Mouse (Mus musculus): ENCODE data around the gene Zfp59. TPM values are rescaled to one million over a fixed set of nuclear protein-coding genes. Genes with fewer than 3 reads are reported as not detected.

Gene Zfp59
- total RNA-seq (2023): 1 to 10 TPM; 2.1 TPM

DNA sequence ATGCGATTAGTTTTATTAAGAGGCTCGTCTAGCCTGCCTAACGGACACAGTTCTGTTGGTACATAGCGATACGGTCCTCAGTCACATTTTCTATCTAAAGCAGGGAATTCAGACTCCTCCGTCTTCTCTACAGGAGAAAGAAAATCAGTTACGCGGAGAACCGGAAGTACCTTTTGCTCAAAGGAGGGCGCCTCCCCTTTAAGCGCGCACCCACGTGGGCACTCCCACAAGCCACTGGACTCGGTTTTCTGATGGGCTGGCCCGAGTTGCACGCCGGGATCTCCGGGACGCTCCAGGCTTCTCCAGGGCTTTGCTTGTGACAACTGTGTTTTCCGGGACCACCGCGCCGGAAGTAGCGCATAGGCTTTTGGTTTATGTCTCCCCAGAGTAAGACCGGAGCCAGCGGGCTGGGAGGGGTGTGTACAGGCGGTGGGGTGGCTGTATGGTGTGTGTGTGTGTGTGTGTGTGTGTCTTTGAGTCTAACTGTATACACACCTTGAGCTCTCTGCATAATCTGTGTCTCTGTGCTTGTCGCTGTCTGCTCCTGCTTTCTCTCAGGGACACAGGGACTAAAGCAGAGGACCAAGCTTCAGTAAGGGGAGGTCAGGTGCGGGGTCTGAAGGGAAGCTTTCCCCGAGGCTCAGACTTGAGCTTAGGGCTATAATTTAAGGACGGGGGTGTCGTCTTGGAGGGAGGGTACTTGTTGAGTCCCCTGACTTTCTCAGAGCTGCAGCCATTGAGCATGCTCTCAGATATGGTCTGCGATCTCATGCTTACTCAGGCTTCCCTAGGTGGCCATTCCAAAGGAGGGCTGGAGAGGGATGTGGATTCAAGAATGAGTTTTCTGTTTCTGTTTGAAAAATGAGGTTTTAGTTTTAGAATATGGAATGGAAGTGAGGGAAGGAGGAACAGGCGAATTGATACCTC lies at the start of gene Zfp59:
Zfp59 (plus strand) TSS at position 285 of the 927 bp plus-strand sequence.

DNA sequence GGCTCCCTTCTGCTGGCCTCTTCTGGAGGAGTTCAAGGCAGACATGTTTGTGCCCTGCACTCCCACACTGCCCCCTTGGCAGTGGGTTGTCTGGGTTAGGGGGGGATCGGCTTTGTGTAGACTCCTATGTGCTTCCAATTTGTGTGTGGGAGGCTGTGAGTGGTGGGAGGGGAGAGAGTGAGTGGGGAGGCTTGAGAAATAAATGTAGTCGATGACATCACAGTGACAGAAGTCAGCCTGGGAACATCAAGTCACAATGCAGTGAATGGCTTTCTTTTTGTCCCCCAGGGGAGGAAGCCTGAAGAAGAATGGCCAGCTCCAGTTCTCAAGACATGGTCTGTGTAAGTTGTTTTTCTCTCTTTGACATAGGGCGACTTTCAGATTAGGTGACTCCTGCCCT lies 31.5 kb upstream of the Zfp59 start, which contains the start of gene Zfp626:
Zfp626 (plus strand) TSS at position 301 of the 400 bp plus-strand sequence.

DNA sequence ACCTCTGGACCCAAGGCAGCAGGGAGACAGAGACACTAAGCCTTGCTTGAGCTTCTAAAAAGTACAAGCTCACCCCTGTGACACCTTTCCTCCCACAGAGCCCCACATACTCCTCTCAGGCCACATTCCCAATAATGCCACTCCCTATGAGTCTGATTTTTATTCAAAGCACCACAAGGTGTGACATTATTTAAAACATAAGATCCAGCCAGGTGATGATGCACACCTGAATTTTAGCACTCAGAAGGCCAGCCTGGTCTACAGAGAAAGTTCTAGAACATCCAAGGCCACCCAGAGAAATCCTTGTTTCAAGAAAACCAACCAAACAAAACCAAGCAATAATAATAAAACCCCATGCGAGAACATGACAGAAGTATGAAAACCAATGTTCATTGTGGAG lies 18.8 kb downstream of the Zfp59 start, which contains the start of gene Zfp607a:
Zfp607a (plus strand) TSS at position 301 of the 400 bp plus-strand sequence.

Other genes with a start within 250 kb of the Zfp59 start
- 10 to 100 TPM; 80.8 to 84.1 TPM for gene Akt2, start 247.1 kb upstream of the Zfp59 start, total RNA-seq (2023)
- not detected for gene Ttc9b, start 184.7 kb upstream of the Zfp59 start, total RNA-seq (2023)
- 10 to 100 TPM; 11.2 to 12.2 TPM for gene Map3k10, start 164.0 kb upstream of the Zfp59 start, total RNA-seq (2023)
- 1 to 10 TPM in 1 of 2 experiments, under 1 TPM in 1; 0.37 to 1.6 TPM for gene Zfp607b, start 149.3 kb upstream of the Zfp59 start, total RNA-seq (2023)
- 1 to 10 TPM; 4.6 to 5.6 TPM for gene Zfp60, start 107.2 kb upstream of the Zfp59 start, total RNA-seq (2023)
- gene Zfp626, start 31.4 kb upstream of the Zfp59 start, total RNA-seq (2023): 1 to 10 TPM; 4.5 to 9.1 TPM
- gene Zfp607a, start 18.9 kb downstream of the Zfp59 start, total RNA-seq (2023): 10 to 100 TPM in 1 of 2 experiments, 1 to 10 TPM in 1; 8.7 to 10.3 TPM
- 1 to 10 TPM; 5.9 to 9.1 TPM for gene Zfp974, start 90.9 kb downstream of the Zfp59 start, total RNA-seq (2023)
- gene Zfp780b, start 140.6 kb downstream of the Zfp59 start, total RNA-seq (2023): 1 to 10 TPM; 7.3 to 8.5 TPM
- 1 to 10 TPM; 1.9 to 2.8 TPM for gene Zfp850, start 175.5 kb downstream of the Zfp59 start, total RNA-seq (2023)
- gene Psmc4, start 211.5 kb downstream of the Zfp59 start, total RNA-seq (2023): 10 to 100 TPM; 78.9 to 80.8 TPM
- gene Fcgbp, start 232.6 kb downstream of the Zfp59 start, total RNA-seq (2023): not detected

All from monocyte, adult 59 days (primary cell).